Mouse (Mus musculus) c-Kit-positive CD71-positive TER-119-negative erythroid progenitor cells, embryonic 14.5 days (primary cell): ENCODE measurements around the gene Opa3.

ENCODE experiments used
- DNase-seq: peaks from one replicate; pipeline ENCODE4 v3.0.0-alpha.2; 2013; ENCODE audit warnings: low read depth

The Opa3 gene

GRCm38 (mm10) chr7:19246855-19247254 is 18.7 kb downstream of the Opa3 start:
- DNase-seq: no peak

DNA sequence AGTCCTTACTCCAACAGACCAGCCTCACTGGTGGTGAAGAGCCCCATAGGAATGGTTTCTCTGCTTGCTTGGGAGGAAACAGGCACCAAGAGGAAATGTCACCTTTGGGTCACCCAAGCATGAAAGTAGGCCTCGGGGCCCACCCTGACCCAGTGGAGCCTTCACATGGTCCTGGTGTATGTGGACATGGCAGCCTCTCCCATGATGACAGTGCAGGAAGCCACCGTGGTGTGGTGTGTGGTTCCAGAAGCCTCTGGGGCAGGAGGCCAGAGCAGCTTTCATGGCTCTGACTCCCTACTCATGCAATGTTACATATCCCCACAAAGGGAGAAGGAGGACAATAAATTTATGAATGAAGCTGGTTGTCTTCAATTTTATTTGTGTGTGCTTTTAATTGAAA is 19.4 kb downstream of the Opa3 start:
- no peak for DNase-seq

GRCm38 (mm10) chr7:19252078-19252477 is 23.9 kb downstream of the Opa3 start:
- no peak for DNase-seq

DNA sequence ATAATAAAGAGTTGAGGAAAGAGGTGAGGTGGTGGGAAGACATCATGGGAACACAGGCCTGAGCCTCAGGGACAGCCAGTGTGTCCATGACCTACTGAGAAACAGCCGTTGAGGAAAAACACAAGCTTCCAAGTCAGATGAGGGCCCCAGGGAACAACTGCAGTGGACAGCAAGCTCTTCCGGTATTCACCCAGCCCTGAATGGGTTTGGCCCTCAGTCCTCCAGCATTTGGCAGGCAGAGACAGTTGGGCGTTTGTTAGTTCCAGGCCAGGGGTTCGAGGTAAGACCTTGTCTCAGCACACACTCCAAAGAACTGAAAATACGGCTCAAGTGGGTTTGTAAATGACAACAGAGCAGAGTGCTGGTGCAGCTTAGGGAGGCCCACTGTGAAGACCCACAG is 25.3 kb downstream of the Opa3 start:
- no peak for DNase-seq

- DNase-seq: no peak
Observed at GRCm38 (mm10) chr7:19255395-19255794, 27.3 kb downstream of the Opa3 start.

DNA sequence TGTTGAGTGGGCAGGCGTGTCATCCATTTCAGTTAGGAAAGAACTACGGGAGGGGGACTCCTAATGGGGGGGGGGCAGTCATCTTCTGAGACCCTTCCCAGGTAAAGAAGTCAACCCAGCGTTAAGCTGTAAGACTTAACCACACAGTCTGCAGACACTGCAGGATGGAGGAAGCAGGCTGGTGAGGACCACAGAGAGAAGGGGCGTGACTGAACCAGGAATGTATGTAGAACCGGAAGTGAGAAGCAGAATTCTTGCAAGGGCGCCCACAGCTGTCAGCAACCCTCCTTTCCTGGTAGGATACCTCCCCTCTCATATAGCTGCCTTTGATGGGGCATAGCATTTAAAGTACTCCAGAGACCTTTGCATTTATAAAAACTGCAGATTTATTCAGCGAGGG is 28.4 kb downstream of the Opa3 start:
- DNase-seq: no peak

DNA sequence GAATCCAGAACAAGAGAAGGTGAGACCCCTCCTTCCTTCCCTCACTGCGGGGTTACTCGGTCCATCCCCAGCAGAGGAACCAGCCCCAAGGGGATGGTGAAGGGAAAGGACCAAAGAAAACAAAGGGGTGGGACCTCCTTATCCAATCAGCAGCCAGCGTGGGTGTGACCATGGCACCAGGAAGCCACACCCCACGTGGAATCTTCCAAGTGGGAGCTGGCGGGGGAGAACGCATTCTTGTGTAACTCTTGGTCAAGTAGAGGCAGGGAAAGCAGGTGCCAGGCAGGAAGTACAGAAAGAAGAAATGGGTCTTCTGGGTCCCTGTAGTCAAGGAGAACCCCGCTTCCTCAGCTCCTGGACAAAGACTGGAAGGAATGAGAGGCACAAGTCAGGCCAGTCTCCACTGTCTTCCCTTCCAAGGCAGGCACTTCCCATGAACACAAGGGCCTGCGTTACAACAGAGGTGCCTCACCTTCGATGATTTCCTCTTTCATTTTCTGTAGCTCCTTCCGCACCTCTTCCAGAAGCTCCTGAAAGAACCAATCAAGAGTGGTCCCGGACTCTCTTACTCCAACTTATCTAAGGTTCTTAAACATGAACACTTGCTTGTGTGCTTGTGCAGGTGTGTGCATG is 29.4 kb downstream of the Opa3 start:
- peak; percentile 93 for DNase-seq

DNA sequence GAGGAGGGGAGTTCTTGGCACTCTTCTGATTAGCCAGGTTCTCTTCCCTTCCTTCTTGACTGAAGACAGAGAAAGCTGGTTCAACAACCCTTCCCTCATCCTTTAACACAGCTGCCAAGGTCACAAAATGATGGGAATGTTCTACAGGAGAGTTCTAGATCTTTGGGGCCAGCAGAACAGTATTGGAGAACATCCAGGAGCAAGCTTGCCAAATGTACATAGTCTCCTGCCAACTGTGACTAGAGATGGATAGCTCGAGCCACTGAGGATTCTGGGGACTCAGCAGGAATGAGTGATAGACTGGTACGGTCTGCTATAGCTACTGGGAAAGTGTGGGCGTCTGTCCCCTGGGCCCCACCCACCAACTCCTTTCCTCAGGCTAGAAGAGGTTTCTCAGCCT is 30.2 kb downstream of the Opa3 start:
- DNase-seq: no peak

- DNase-seq: no peak
Observed at GRCm38 (mm10) chr7:19265147-19265546, 37.0 kb downstream of the Opa3 start.

DNA sequence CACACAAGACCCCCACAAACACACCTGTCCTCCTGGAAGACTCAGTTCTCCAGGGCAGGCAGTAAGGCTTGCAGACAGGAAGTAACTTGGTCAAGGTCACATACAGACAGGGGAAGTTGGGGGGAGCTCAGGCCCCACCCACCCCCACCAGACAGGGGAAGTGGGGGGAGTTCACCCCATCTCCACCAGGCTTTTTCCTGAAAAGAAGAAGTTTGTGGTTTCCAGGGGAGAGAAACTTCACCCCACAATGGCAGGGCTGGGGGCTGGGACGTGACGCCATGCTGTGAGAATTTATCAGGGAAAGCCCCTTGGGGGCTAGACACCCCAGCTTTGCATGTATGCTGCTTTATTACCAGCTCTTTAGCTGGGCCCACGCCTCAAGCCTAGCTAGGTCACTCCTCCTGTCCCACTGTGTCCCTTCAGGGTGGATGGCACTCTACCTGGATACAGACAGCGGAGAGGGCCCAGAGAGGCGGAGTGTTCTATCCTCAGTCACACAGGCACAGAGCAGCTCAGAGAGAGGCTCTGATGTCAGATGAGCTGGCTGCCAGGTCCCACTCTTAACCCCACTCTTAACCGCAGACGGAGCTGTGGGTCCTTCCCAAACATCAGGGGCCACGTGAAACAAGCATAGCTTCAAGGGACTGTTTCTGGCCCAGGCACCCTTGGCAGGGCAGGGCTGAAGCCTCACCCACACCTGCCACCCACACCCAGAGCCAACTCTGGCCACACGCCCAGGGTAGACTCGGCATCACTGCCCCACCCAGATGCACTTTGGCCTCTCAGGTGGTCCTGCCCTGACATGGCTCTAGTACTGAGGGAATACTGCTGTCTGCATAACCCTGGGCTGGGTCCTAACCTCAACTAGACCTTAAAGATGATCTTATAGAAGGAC is 38.0 kb downstream of the Opa3 start:
- DNase-seq: no peak

DNA sequence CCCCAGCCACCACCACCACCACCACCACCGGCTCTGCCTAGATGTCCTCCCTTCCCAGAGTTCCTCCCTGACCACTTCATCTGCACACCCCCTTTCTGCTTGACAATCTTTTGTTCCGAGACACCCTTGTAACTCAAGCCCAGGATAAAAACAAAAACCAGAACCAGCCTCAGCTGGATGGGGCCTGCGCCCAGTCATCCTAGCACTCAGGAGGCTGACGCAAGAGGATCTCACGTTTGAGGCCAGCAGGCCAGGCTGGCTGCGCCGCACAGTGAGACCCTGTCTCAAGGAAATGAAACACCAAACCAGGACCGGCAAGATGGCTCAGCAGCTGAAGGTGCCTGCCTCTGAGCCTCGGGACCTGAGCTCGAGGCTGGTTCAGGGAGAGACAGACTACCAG is 38.9 kb downstream of the Opa3 start:
- no peak for DNase-seq

DNA sequence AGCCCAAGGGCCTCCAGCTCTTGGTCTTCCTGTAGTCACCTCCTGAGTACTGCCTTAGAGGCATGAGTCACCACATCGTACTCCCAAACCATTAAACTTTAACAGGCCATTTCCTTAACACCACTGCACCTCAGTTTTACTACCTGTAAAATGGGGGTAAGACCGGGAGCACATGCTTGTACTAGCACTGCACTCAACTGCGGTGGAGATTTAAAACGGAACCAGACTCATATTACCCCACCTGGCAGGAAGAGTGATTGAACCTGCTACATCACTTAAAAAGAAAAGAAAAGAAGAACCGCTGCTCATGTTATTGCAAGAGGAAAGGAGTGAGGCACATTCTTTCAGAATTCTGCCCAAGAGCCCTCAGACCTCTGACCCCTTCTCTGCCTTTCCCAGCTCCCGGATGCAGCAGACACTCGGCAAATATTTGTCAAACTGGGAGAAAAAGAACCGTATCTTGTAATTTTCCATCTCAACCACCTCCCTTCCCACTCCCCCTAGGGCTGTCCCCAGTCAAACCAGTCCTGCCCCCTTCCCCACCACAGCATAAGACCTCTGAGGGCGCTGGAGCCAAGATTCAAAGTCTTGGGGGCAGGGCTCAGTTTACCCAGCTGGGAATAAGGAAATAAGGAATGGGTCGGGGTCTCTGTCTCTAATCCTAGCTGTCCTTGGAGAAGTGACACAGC is 41.0 kb downstream of the Opa3 start:
- DNase-seq: no peak

DNA sequence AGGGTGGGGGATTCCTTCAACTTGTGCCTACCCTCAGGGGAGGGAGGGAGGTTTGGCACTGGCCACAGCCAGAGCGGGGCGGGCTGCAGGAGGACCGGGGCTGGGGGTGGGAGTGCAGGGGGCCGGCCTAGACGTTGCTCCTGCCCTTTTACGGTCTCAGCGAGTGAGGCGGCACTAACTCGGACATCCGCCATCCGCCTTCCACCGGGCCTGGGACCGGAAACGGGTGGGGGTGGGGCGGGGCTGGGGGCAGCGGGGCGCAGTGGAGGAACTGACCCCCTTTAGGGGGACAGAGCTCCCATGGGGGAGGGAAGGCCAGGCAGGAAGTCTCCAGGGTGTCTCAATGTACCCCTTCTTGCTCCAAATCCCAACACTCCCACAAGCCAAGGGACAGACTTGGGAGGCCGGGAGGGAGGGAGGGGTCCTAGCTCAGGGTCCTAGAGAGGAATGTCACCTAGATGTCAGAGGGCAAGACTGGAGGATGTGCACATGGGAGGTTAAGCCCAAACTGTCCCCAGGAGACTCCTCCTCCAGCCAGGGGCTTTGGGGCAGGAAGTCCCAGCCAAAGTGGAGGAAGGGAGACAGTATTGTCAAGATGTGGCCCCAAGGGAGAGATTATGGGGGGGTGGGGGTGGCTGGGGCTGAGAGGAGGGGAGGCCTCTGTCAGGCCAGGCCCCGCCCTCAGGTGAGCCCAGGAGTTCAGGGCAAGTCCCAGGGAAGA is 41.7 kb downstream of the Opa3 start:
- DNase-seq: no peak

- DNase-seq: no peak
Observed at GRCm38 (mm10) chr7:19270509-19271237, 42.5 kb downstream of the Opa3 start.

GRCm38 (mm10) chr7:19271238-19272172 is 43.4 kb downstream of the Opa3 start, which contains the start of gene Vasp:
Gene Vasp, minus strand, starts transcription at chr7:19271817.
- peak; percentile 89 for DNase-seq

DNA sequence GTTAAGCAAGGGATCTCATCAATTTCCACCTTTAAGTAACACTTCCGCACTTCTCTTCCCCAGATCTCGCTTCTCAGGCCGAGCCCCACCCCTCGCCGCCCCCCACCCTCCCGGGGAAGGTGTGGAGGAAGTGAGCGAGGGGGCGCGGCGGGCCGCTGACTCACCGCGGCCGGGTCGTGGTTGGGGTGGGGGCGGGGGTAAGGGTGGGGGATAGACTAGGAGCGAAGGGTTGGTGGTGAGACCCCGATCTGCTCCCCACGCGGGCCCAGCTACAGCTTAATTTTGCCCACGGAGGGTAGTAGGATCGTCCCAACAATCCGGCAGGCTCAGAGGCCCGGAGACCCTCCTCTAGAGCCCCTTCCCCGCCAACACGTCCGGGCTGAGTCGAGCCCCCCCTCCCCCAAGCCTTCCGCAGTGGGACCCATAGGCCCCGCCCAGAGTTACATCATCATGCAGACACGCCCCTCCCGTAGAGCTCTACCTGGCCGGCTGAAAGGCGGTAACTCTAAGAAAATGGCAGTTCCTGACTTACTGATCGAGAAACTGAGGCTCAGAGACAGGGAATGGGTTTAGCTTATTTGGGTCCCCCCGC is 44.1 kb downstream of the Opa3 start:
- no peak for DNase-seq

DNA sequence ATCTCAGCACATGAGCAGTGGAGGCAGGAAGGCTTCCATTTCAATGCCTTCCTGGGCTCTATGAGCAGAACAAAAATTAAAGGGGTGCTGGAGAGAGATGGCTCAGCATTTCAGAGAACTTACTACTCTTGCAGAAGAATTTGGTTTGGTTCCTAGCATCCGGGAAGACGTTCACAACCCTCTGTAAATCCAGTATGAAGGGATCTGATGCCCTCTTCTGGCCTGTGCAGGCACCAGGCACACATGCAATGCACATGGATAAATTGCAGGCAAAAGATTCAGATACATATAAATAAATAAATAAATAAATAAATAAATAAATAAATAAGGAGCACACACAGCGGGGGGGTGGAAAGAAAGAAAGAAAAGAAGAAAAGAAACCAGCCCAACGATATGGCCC is 48.1 kb downstream of the Opa3 start:
- DNase-seq: no peak

DNA sequence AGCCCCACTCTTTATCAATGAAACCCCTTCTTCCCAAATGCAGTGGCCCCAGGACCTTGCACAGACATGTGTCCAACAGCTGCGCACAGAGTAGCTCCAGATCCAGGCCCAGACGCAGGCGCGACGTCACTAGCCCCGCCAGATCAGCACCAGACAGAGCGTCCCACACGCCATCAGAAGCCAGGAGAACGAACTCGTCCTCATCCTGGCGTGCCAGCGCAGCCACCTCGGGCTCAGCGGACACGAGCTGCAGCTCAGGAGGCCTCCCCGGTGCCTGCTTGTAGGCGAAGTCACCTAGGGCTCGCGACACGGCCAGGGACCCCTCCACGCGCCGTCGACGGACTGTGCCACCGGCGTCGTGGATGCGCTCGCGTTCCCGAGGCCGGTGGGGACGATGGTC is 50.9 kb downstream of the Opa3 start:
- no peak for DNase-seq

DNA sequence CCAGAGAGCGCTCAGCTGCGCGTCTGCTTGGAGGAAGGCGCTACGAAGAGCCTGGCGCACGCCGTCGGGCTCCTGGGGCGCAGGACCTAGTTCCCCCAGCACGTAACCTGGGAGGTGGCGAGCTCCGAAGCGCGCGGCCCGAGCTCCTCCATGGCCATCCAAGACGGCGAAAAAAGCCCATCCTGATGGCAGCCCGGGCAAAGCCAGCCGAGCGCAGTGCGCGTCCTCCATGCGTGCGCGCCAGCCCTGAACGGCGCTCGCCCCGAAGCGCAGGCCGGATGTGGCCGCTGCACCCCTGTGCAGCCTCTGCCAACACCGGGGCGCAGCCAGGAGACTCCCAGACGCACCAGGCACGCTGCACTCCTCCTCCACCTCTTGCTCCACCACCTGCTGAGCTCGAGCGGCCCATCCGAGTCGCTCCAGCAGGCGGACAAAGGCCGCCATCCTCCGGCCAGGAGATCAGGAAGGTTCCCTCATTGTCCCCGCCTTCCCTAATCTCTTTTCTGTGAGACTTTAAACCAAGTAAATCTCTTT is 51.5 kb downstream of the Opa3 start, which contains the start of gene Ppm1n:
Gene Ppm1n, minus strand, starts transcription at position 484 of the 534 bp plus-strand sequence.
- no peak for DNase-seq
